Mouse (Mus musculus) stomach, postnatal 0 days (tissue): ENCODE measurements at regions not wholly inside any gene's neighbourhood (a gene's known extent, or its start where the extent isn't known, plus 50 kb on each side); places are given as distances from the start of the nearest gene placed in this dataset.

Experiments
- ATAC-seq: fragments of 200-750 bp; cut with Nextera tagmentation; 2 replicates; pipeline ENCODE4 v1.8.0; 2017; ENCODE audit not compliant: low FRiP score, low TSS enrichment
- DNase-seq: peaks from one replicate; pipeline ENCODE4 v3.0.0-alpha.2; 2016; ENCODE audit warnings: low spot score
- H3K27ac ChIP-seq: fragments of 300-500 bp; sonication (generic); replicated peaks from 2 replicates; pipeline ENCODE4 v1.5.1; 2014; ENCODE audit warnings: mild to moderate bottlenecking, control low read depth
- H3K27me3 ChIP-seq: fragments of 300-500 bp; sonication (generic); 2 replicates; pipeline ENCODE4 v1.6.1; 2014; ENCODE audit warnings: low read length; ENCODE audit not compliant: control insufficient read depth, insufficient read depth
- H3K36me3 ChIP-seq: fragments of 300-500 bp; sonication (generic); 2 replicates; pipeline ENCODE4 v1.6.1; 2014; ENCODE audit warnings: low read length, mixed read lengths; ENCODE audit not compliant: control insufficient read depth, insufficient read depth
- H3K4me1 ChIP-seq: fragments of 300-500 bp; sonication (generic); replicated peaks from 2 replicates; pipeline ENCODE4 v1.6.1; 2014; ENCODE audit warnings: antibody characterized with exemption; ENCODE audit not compliant: control insufficient read depth, insufficient read depth
- H3K4me2 ChIP-seq: fragments of 300-500 bp; sonication (generic); replicated peaks from 2 replicates; pipeline ENCODE4 v1.6.1; 2014; ENCODE audit warnings: low read depth, mild to moderate bottlenecking, control low read depth, moderate library complexity
- H3K4me3 ChIP-seq: fragments of 300-500 bp; sonication (generic); 2 replicates; pipeline ENCODE4 v1.5.1; 2014; ENCODE audit warnings: low read depth, low read length, control low read depth
- H3K9ac ChIP-seq: fragments of 300-500 bp; sonication (generic); 2 replicates; pipeline ENCODE4 v1.6.1; 2014; ENCODE audit warnings: mild to moderate bottlenecking, low read length, control low read depth, mixed read lengths
- H3K9me3 ChIP-seq: fragments of 300-500 bp; sonication (generic); 2 replicates; pipeline ENCODE4 v1.6.1; 2016; ENCODE audit warnings: low read length; ENCODE audit not compliant: control insufficient read depth
- CTCF ChIP-seq: IDR thresholded peaks from 2 replicates; pipeline ENCODE4 v1.5.1; 2016; ENCODE audit warnings: antibody characterized with exemption, low read depth, mild to moderate bottlenecking, moderate library complexity
- EP300 ChIP-seq: optimal IDR thresholded peaks from 2 replicates; pipeline ENCODE3; 2016; ENCODE audit warnings: antibody characterized with exemption
- WGBS: fragments of 180-500 bp; shearing (Covaris S2); extraction: QIAGEN DNeasy Blood & Tissue Kit; methylation state at CpG from one replicate; pipeline ENCODE4 v1.1.7; 2014; 5-methylcytosine and 5-hydroxymethylcytosine counted together

DNA sequence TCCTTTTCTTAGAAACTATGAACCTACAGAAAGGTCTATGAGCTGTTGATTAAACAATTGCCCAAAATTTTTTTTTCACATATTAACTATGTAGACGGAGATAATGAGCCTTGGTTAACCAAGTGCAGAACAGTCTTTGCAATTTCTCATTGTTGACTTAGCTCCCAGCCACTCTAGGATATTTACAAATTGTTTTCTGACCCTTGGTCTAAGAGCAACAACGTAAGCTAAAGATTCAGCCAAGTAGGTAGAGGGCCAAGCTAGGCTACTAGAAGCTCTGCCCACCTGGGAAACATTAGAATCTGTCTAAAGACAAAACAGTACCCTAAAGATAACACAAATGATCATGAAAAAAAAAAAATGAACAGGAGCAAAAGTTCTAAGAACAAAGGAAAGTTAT lies 67.5 kb upstream of the Map9 start:
- Histone ChIP-seq H3K9ac (no peak overlapping the region), H3K27me3 (no peaks in the 10 kb centered on the region), H3K4me3 (no peak overlapping the region), H3K4me1 (no peaks in the 10 kb centered on the region), H3K4me2 (no peak overlapping the region), H3K9me3 (no peaks in the 10 kb centered on the region), H3K27ac (no peak overlapping the region), H3K36me3 (no peaks in the 10 kb centered on the region)
- ATAC-seq (no peak), DNase-seq (no peak)
- WGBS, result 68% methylated on average over 2 of the region's 2 CpGs
- no peak for TF ChIP-seq EP300
- no peak for TF ChIP-seq CTCF

DNA sequence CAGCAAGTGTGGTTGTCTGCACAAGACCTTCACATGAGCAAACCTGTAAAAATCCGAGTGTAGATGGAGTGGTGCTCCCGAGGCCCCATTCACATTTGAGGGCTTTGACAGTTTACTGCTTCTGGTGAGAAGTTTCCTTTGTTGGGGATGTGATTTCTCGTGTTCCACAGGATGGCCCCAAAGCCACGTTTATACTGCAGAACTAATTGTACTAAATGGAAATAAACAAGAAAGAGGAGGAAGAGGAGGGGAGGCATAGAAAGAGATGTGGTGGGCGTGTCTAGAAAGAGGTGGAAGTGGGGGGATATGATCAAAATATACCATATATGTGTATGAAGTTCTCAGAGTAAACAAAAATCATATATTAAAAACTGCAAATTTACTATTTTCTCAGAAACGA lies 68.8 kb upstream of the Map9 start:
- H3K4me2 ChIP-seq, result no peak overlapping the region
- no peak for TF ChIP-seq CTCF
- no peak for TF ChIP-seq EP300
- no peaks in the 10 kb centered on the region for H3K36me3 ChIP-seq
- no peaks in the 10 kb centered on the region for H3K4me1 ChIP-seq
- no peaks in the 10 kb centered on the region for H3K27me3 ChIP-seq
- no peak for ATAC-seq
- no peak for DNase-seq
- no peak overlapping the region for H3K9ac ChIP-seq
- H3K27ac ChIP-seq, result no peak overlapping the region
- WGBS, result 74% methylated on average over 6 of the region's 6 CpGs
- H3K4me3 ChIP-seq, result no peak overlapping the region
- no peaks in the 10 kb centered on the region for H3K9me3 ChIP-seq

DNA sequence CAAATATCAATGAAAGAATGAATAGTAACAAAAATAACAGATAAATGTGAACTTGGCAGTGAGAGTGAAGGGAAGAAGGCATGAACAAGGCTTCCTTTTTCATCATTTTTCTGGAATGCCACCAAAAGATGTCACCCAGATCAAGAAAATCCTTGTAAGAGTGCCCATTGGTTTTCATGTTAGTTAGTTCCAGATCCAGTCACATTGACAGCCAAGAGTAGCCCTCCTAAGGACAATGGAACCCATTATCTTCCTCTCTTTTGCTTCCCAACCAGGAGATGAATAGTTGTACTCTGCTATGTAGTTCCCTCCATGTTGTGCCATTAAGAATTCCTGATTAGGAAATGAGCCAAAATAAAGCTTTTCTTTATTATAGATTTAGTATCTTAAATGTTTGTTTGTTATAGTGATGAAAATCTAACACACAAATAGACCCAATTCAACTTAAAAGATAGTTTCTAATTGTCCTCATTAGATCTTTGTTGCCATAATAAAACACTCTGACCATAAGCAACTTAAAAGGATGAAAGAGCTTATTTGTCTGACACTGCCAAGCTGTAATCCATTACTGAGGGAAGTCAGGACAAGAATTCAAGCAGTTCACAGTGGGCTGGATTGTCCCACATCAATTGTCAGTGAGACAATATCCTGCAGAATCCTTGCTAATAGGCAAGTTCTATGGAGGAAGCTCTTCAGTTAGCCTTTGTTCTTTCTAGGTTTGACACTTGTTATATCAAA lies 80.7 kb upstream of the Map9 start:
- no peaks in the 10 kb centered on the region for H3K4me1 ChIP-seq
- ATAC-seq (no peak), DNase-seq (no peak)
- H3K27ac ChIP-seq, result no peak overlapping the region
- H3K9me3 ChIP-seq, result no peaks in the 10 kb centered on the region
- H3K4me3 ChIP-seq, result no peak overlapping the region
- no peaks in the 10 kb centered on the region for H3K36me3 ChIP-seq
- no peaks in the 10 kb centered on the region for H3K27me3 ChIP-seq
- H3K9ac ChIP-seq, result no peak overlapping the region
- TF ChIP-seq EP300, result no peak
- TF ChIP-seq CTCF, result no peak
- no peak overlapping the region for H3K4me2 ChIP-seq

DNA sequence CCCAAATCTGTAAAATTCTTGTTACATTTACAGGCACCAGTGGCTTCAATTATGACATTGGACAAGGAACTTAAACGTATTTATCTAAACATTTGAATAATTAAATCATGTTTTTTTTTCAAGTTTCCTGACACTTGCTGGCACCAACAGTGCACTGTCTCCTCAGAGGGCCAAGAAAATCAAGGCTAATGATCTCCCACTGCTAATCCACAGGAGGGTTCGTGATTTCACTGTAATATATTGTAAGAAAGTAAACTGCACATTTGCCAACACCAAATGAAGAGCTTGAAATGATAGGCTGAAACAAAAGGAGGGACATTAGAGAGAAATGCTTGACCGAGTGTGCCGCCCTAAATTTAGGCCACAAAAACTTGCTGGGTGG lies 82.0 kb upstream of the Map9 start:
- no peak overlapping the region for H3K4me3 ChIP-seq
- H3K9me3 ChIP-seq, result no peaks in the 10 kb centered on the region
- ATAC-seq, result no peak
- H3K4me2 ChIP-seq, result no peak overlapping the region
- H3K27ac ChIP-seq, result no peak overlapping the region
- TF ChIP-seq CTCF (no peak), EP300 (no peak)
- H3K9ac ChIP-seq, result no peak overlapping the region
- WGBS, result 46% methylated on average over 4 of the region's 4 CpGs
- H3K4me1 ChIP-seq, result no peaks in the 10 kb centered on the region
- no peaks in the 10 kb centered on the region for H3K27me3 ChIP-seq
- no peak for DNase-seq
- no peaks in the 10 kb centered on the region for H3K36me3 ChIP-seq

DNA sequence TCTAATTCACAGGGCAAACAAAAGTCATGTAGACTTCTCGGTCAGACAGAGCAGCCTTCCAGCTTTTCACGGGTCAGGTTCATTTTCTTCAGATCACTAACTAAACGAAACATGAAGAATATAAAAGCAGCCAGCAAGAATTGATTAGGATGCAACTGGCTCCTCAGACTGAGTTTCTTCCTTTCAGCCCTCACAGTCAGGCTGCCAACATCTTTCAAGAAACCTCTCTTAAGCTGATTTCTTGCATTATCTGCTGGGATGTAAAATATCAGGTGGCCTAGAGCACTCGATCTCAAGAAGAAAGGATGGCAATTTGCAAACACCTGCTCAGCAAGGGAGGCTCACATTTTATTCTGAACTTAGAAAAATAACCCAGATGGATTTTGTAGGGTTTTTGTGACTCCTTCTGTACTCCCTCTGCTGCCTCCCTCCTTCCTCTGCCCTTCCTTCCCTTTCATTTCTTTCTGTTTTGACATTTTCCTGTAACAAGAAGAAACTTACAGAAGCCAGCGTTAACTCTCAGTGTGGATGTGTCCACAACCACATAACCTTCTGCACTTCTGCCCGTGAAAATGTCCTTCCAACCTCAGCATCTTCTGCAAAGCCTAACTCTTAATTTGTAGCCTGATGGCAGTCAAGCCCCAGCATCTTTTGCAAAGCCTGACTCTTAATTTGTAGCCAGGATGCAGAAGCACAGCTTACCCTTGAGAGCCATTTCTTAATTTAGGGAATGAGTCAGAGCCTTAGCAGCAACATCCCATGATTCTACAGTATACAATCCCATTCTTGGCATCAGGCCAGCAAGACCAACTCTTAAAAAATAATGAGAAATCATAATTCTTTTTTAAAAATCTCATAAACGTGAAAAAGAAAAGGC lies 82.7 kb upstream of the Map9 start:
- WGBS, result 40% methylated on average over 7 of the region's 7 CpGs
- no peak for DNase-seq
- H3K27me3 ChIP-seq, result no peaks in the 10 kb centered on the region
- no peak overlapping the region for H3K4me2 ChIP-seq
- no peaks in the 10 kb centered on the region for H3K4me1 ChIP-seq
- no peak overlapping the region for H3K27ac ChIP-seq
- no peaks in the 10 kb centered on the region for H3K36me3 ChIP-seq
- no peak overlapping the region for H3K4me3 ChIP-seq
- ATAC-seq, result peak; percentile 64; the same call in 1 of the 2 replicates
- H3K9ac ChIP-seq, result no peak overlapping the region
- TF ChIP-seq CTCF (no peak), EP300 (no peak)
- H3K9me3 ChIP-seq, result no peaks in the 10 kb centered on the region
